Mouse (Mus musculus) T-helper 2 cell (primary cell): ENCODE measurements around the gene Luc7l.

Experiments used
- in situ Hi-C: fragments of 300-600 bp; cut with MboI, MseI; formaldehyde crosslinking; loops from one replicate; pipeline ENCODE4 v1.15.1; 2025; ENCODE audit warnings: high pct_unique_total_duplicates

Luc7l gene

DNA sequence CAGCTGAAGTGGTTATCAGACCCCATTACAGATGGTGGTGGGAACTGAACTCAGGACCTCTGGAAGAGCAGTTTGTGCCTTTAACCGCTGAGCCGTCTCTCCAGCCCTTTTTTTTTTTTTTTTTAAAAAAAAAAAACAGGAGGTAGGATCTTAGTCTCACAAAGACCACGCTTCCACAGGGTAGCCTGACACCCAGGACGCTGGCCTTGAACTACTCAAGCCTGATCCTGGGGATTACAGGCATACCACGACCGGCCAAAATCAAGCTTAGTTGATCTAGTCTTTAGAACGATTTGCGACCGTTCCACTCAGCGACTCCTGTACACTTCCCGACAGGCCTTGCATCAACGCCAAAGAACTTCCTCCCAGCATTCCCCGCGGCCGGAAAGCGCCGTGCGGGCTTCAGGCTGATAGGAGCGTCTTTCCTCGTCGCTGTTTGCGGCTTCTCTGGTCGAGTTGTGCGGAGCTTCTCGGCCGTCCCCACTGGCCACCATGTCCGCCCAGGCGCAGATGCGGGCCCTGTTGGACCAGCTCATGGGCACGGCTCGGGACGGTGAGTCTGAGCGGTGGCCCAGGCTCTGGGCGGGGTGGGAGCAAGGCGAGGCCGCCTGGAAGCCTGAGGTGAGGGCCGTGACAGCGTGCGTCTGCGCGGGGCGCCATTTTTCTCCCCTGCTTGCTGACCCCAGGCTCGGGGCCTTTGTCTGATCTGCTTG is at the start of gene Luc7l:
Gene Luc7l, plus strand, starts transcription at position 358 of the 713 bp plus-strand sequence.
- in situ Hi-C loops = no loop called here

DNA sequence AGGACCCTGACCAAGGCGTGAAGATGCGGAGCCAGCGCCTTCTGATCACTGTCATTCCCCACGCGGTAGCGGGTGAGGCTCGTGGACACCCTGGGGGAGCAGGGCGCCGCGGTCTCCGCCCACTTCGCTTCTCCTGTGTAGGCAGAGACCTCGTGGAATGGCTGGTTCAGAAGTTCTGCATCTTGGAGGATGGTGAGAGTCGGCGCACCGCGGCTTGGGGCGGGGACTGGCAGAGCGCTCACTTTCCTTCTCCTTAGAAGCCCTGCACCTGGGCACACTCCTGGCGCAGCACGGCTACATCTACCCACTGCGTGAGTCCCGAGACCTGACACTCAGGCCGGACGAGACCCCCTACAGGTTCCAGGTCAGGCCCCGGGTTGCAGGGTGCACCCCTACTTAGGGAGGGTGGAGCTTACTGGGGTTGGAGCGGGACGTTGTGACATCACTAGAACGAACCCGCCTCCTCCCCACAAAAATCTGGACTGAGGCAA is 49.3 kb upstream of the Luc7l start:
- in situ Hi-C loops = no loop called here

DNA sequence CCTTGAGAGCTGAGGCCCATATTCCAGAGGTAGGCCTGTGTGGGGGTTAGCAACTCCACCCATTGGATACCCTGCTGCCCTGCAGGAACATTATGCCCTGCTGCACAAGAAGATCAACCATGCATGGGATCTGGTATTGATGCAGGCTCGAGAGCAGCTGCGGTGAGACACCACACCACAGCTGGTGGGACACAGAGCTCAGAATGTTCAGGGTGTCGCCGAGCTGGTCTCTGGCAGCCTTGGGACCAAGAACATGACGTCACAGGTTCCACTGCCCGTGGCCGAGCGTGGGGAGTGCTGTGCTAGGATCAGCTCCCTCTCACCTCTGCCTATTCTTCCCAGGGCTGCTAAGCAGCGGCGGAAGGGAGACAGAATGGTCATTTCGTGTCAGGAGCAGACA is 47.9 kb upstream of the Luc7l start:
- in situ Hi-C loops = no loop called here

DNA sequence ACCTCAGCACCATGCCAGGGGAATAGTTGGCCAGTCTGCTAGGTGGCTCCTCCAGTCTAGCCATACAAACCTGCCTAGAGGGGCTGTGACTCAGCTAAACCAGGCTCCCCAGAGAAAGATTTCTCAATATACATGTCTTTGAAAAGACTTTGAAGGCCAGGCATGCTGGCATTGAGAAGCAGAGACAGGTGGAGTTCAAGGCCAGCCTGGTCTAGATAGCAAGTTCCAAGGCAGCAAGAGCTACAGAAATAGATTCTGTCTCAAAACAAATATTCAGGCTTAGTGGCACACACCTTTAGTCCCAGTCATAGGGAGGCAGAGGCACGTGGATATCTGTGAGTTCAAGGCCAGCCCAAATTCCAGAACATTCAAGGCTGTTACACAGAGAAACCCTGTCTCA is 46.3 kb upstream of the Luc7l start:
- in situ Hi-C loops = no loop called here

DNA sequence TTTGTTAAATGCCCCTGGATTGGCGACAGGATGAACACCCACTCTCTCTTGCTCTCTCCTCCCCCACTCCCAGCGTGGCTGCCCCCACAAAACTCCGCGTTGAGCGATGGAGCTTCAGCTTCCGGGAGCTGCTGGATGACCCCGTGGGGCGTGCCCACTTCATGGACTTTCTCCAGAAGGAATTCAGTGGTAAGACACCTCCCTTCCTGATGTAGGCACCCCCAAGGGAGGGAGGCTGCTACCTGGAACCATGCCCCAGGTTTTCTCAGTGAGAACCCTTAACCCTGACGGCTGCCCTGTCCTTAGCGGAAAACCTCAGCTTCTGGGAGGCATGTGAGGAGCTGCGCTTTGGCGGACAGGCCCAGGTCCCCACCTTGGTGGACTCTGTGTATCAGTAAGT is 45.0 kb upstream of the Luc7l start, which contains the start of gene Arhgdig:
Gene Arhgdig, minus strand, starts transcription at position 101 of the 400 bp plus-strand sequence.
- in situ Hi-C loops = no loop called here

DNA sequence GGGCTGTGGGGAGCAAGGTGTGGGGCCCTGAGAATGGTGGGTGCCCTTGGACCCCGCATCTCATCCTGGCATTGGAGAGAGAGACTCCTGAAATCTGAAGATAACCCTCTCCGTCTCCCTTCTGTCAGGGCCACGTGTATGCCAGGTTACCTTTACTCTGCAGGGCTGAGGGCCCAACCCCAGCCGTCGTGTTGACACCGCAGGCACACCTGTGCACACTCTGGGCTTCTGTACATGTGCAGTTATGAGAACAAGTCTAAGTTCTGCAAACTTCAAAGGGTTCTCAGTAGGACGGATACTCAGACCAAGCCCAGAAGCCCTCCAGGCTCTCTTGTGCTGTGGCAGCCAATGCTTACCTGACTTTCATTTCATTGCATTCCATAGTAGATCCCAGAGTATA is 40.5 kb upstream of the Luc7l start:
- in situ Hi-C loops = no loop called here

DNA sequence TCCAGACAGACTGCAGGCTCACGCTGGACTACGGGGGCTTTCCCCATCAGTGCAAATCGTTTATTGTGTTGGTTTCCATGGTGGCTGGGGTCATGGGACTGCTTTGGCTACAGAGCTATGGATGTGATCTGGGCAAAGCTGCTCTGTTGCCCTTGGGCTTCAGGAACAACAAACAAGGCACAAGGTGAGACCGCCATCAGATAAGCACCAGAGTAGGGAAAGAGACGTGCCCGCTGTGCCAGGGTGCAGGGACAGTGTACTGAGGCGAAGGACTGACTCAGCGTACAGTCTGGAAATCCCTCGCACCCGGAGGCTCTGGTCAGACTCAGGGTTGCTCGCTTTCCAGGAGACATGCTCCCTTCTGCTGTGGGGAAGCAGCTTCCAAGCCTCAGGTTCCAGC is 40.0 kb upstream of the Luc7l start:
- in situ Hi-C loops = no loop called here

DNA sequence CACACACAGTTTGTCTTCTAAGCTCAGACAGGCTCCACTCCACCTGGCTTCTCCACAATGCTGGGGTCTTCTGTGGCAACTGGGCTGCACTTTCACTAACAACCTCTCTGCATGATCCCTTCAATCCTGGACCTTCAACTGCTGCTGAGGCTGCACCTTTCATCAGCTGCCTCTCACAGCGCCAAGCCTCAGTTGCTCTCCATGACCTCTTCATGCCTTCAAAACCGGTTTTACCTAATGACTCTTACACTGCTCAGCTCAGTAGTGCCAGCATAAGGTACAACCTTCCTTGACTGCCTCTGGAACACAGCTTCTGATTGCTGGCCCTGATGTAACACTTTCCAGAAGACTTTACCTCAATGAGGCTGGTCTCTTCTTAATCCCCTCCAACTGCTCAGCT is 31.2 kb upstream of the Luc7l start:
- in situ Hi-C loops = no loop called here

DNA sequence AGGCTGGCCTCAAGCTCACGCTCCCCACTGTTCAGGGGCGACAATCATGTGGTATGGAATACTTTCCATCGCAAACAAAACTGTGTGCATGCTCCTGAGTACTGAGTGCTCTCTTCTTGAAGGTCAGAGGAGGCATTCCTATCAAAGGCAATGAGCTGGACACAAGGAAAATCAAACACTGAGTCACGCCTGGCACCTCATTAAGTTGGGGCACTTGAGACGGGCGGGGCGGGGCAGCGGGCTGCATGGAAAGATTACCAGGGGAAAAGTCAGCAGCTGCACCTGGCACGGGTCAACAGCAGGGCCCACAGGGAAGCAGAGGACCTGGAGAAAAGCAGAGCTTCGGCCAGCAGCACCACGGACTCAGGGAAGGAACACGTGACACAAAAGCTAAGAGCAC is 27.5 kb upstream of the Luc7l start:
- in situ Hi-C loops = no loop called here

DNA sequence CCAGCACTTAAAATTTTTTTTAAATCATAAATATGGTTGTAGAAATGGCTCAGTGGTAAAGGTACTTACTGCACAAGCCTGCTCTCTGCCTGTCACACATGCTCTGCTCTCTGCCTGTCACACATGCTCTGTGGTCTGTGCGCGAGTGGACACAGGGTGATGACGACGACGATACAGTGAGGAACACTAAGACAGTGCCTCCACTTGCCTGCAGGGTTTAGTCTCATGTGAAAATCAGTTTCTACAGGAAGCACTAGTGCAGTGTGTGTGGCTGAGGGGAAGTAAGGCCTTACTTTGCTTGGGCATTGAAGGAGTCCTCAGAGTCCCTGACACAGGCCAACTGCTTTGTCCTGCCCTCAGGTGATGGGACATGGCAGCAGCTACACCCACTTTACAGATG is 22.9 kb upstream of the Luc7l start:
- in situ Hi-C loops = no loop called here

DNA sequence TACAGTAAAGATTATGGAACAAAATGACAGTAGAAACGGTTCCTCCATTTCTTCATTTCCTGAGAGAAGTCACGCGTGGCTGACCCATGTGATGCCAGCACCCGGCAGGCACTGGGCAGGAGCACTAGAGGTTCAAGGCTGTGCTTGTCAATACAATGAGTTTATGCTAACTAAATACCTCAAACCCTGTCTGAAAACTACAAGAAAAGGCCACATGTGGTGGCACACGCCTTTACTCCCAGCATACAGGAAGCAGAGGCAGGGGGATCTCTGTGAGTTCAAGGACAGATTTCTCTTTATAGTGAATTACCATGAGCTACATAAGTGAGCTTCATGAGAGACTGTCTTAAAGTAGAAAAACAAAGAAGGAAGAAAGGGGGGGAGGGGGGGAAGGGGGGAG is 21.5 kb upstream of the Luc7l start:
- in situ Hi-C loops = no loop called here

DNA sequence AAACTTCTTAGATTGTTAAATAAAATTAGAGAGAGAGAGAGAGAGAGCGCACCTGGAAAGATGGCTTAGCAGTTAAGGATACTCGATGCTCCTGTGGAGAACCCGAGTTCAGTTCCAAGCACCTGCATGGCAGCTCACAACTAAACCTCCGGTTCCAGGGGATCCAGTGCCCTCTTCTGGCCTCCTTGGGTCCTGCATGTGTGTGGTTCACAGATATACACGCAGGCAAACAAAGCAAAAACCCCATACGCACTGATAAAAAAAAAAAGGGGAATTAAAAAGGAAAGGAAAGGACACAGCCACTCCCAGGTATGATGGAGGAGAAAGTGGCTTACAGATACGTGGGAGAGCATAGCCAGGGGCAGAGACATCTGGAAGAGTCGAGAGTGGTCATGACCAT is 19.8 kb upstream of the Luc7l start:
- in situ Hi-C loops = no loop called here

DNA sequence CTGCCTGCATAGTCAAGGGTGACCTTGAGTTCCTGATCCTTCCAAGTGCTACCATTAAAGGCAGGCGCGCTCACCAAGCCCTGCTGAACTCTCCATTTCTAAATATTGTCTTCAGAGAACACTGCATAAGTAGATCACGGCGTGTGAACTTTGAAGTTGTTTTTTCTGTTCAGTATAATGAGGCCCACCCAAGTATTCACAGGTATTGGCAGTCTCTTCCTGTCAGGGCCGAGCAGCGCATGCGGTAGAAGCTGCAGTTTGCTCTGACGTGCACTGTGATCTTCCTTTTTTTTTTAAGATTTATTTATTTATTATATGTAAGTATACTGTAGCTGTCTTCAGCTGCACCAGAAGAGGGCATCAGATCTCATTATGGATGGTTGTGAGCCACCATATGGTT is 18.3 kb upstream of the Luc7l start:
- in situ Hi-C loops = no loop called here

DNA sequence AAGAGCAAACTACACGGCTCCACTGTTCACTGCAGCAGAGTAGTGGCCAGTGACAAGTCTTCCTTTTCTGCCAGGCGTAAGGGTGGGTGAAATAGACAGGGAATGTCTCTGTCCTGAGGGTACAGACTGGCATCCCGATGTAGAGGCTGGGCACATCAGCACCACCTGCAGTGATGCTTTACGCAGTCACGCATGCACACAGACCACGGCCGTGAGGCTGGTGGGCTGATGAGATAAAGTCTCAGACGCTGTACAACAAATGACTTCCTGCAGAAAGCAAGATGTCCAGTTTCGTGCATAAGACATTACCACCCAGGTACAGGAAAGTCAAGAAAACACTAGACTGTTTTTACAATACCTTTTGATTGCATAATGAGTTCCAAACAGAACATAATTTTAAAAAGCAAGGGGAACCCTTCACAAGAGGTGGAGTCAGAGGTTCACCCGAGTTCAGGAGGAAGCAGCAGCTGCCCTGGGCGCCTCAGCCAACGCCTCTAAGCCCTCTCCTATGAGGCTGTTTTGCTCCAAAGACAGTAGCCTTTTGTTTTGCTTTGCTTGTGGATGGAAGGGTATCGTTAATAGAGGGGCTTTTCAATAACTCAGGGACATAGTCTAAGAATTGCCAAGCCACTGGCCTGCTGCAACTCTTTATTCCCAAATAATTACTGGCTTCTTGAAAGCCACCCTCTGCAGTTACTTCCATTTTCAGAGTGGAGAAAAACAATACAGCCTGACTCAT is 17.4 kb upstream of the Luc7l start:
- in situ Hi-C loops = loop anchor here (5.0 kb wide), 1 partner anchor 113 kb away; the partner anchor contains the start of gene Mrpl28

DNA sequence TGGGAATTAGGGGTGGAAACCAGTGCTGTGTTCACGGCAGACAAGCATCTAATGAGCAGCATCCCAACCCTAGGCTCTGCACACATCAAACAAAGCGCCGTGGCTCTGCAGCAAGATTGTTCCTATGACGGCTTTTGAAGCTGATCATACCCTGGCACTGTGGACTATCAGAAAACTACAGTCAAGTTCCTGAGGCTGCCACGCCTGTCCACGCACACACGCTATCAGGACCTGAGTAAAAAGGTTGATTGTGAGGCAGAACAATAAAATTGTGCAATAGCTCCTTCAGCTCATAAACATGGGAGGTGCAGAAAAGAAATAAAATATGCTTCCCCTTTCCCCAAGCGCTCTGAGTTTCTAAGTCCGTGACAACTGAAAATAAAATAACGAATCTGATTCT is 15.0 kb upstream of the Luc7l start:
- in situ Hi-C loops = loop anchor here (5.0 kb wide), 1 partner anchor 115 kb away; the partner anchor contains the start of gene Mrpl28

DNA sequence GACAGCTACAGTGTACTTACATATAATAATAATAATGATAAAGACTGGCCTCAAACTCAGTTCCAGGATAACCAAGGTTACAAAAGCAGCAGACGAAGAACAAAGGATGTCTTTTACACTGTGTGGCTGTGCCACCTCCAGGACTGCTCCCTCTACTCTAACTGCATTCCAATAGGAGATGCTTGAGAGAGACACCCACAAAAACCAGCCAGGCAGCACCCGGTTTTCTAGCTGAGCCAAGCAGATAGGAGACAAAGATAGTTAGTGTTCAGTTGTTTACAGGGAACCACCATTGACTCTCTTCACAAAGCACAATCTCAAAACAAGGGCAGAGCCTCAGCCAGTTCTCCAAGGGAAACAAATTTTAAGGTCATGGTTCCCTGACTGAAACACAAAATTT is 13.1 kb upstream of the Luc7l start:
- in situ Hi-C loops = loop anchor here (5.0 kb wide), 1 partner anchor 117 kb away; the partner anchor contains the start of gene Mrpl28

DNA sequence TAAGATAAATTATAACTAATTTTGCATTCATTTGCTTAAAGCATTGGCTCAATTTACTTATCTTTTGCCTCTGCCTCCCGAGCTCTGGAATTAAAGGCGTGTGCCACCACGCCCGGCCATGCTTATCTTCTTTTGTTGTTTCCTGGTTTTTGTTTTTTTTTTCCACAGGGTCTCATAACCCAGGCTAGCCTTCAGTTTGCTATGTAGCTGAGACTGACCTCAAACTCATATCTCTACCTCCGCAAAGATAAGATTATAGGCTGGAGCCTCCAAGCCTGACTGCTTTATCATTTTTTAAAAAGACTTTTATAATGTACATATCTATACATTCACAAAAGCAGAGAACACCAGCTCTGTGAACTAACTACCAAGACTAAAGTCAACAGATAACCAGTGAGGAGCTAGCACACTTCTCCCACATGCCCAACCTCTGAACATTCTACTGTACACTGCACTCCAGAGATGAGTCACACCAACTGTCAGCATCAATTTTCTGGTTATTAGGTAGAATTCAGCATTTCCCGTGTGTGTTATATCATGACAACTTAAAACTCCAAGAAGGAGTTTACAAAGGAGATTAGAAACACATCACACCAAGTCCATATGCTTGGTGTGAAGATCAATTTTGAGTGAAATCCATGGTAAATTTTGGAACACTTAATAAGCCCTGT is 12.4 kb upstream of the Luc7l start:
- in situ Hi-C loops = no loop called here

DNA sequence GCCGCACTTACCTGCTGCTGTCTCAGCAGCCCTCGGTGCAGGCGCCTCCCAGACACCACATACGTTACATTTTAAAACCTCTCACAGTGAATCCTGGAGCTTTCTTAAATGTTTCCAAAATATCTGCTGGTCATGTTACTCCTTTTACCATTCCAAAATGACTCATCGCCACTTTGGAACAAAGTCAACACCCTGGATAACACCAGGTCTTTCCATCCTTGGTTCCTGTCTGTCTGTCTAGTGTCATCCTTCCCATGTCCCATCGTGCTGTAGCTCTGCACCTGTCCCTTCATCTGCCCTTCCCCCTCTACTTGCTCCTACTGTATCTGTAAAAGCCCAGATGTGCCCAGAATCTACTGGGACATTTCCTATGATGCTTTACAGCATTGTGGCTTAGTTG is 11.7 kb upstream of the Luc7l start:
- in situ Hi-C loops = no loop called here

DNA sequence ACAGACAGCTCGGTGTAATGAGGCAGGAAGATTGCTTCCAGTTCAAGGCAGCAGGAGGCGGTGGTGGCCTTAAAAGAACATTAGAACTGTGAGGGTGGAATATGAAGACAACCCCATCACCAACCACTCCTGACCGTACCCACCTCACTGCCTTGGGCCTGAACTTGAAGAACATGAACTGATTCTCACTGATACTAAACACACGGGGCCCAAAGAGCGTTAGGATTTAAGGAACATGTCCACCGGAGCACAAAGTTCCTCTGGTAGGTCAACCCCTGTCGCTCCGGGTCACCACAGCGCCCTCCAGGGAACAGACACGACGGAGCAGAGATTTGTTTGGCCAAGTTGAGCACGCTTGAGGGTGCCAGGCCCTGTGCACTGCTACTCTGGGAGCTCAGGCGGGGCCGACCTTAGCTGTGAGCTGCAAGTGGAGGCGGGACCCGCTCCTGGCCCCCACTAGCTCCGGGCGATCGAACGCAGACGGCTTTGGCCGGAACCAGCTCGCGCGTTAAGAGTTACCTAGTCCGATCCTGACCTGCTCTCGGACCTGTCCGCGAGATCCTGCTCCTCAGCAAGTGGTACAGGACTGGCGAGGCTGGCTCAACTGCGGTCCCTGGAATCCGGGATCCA is 9.1 kb upstream of the Luc7l start:
- in situ Hi-C loops = no loop called here

DNA sequence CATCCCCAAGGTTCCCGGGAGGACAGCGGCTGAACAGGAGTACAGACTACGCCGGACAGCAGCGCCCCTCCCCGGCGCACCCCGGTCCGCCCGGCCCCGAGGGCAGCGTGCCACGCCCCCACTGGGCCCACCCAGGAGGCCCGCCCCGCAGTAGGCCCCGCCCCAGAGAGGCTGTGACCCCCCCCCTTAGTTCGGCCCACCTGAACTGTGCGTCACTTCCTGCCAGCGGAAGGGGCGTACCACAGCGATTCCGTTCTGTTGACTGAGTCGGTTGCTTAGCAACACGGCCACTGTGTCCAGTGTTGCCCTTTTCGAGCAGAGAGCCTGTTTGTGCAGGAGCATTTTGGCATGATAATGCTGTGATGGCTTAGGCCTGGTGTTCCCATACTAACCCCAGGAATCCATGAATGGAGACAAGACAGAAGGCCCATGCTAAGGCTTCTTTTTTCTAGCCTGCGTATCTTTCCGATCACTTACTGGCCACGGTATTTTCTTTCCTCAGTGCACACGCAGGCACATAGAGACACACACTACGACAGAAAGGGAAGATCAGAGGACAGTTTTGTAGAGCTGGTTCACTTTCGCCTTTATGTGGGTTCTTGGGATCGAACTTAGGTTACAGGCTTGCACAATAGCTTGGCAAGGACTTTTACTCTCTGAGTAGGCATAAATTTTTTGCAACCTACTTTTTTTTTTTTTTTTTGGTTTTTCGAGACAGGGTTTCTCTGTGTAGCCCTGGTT is 8.4 kb upstream of the Luc7l start, which contains the start of gene Fam234a:
Gene Fam234a, minus strand, starts transcription at position 142 of the 741 bp plus-strand sequence.
- in situ Hi-C loops = no loop called here

DNA sequence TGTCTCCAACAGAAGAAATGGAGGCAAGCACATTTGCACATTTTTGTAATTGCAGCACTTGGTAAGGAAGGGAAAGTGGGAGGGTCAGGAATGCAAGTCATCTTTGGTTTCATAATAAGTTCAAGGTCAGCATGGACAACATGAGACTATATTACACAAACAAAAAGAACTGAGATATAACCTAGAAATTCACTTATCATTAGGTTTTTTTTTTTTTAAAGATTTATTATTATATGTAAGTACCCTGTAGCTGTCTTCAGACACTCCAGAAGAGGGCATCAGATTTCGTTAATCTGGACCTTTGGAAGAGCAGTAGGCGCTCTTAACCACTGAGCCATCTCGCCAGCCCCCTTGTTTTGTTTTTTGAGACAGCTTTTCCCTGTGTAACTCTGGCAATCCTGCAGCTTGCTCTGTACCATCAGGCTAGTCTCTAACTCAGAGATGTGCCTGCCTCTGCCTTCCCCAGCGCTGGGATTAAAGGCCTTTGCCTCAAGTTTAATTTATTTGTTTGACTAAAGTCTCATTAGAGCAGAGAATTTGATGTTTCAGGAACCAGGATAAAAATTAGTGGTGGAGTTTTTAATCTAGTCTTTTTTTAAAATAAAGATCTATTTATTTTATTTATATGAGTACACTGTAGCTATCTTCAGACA is 684 bp upstream of the Luc7l start:
- in situ Hi-C loops = no loop called here
